Mouse (Mus musculus) c-Kit-positive CD71-positive TER-119-negative erythroid progenitor cells, embryonic 14.5 days (primary cell): ENCODE data around the gene Hoxd1.

ENCODE experiments used
- DNase-seq: peaks from one replicate; pipeline ENCODE4 v3.0.0-alpha.2; 2013; ENCODE audit warnings: low read depth

Gene Hoxd1

DNA sequence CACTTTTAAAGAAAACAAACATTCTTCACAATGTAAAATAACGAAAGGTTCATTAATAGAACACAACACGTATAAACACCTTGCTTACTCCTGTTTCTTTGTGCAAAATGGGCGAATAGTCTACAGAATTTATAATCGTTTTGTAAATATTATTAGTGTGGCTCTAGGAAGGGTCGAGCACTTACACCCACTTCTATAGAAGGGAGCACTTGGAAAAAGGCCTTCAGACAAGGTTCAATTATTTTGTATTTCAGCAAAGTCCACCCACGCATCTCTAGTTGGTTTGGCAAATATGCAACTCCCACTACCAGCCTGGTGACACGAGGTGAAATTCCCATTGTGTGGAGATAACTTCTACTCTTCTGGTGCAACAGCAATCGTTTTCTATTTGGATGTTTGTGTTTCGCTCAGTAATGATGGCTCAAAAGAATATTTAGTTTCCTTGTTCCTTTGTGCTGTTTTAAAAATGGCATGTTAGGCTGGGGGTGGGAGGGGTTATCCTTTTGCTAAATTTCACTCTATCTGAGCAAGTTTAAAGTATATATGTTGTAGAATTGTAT is 14.3 kb upstream of the Hoxd1 start:
- no peak for DNase-seq

DNA sequence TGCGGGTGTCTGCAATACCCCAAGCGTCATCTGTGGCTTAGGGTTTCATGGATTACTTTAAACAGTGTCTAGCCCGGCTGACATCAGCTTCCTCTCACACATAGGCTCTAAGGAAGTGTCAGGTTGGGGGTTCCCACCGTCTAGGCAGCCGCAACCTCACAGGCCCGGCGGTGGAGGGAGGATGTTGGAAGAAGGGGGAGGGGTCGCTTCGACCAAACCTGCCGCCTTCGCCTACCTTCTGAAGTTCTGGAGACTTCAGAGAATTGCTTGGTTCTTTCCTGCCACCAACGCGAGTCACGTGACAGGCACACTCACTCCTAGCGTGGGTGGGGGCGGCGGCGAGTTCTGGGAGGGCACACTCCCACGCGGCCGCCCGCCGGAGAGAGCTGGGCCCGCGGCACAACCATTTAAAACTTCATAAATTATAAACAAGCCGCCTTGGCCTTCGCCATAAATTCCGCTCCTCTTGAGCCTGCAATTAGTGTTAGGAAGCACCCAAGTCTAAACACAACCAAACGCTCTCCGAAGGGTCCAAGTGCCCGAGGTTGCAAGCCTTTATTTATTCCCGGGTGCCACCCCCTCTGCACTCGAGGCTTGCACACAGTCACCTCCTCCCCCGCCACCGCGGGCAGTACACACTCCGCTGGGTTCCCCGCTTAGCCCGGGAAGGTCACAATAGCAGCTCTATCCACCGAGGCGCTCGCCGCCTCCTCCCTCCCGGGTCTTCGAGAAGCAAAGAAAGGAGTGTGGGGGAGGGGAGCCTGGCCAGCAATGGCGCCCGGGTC is 13.3 kb upstream of the Hoxd1 start:
- no peak for DNase-seq

DNA sequence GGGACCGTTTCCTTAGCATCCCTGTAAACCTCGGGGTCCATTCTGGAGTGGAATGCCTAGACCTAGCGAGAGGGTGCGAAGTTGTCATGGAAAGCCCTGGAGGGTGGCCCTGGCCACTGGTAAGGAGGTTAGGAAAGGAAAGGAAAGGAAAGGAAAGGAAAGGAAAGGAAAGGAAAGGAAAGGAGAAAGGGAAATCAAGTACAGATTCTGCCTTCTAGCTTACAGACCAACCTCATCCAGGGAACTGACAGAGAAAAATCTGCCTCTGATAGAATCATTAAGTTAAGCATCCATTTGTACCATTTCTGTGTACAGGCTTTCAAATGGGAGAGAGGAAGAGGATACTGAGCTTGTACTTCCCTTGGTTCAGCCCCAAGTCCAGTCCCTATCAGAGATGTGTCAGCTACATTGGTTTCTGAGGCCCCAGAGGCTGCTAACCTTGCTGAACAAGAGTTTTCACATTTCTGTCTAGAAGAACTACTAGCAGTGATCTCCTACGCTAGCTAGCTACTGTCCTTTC is 12.0 kb upstream of the Hoxd1 start:
- no peak for DNase-seq

DNA sequence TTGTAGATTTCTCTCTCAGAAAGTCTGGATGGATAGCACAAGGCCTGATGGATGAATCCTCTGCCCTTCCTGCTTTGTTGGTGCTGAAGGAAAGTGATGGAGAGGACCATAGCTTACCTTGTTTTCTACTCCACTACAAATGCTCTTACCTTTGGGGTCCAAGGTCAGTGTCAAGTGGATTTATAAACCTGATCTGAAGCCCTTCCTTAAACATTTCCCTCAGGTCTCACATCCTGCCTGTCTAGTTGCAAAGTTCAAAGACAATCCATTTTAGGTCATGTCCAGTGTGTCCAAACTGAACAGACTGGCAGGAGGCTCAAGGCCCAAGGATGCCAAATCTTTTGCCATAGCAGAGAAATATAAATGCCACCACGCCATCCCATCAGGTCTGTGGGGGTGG is 10.9 kb upstream of the Hoxd1 start:
- no peak for DNase-seq

DNA sequence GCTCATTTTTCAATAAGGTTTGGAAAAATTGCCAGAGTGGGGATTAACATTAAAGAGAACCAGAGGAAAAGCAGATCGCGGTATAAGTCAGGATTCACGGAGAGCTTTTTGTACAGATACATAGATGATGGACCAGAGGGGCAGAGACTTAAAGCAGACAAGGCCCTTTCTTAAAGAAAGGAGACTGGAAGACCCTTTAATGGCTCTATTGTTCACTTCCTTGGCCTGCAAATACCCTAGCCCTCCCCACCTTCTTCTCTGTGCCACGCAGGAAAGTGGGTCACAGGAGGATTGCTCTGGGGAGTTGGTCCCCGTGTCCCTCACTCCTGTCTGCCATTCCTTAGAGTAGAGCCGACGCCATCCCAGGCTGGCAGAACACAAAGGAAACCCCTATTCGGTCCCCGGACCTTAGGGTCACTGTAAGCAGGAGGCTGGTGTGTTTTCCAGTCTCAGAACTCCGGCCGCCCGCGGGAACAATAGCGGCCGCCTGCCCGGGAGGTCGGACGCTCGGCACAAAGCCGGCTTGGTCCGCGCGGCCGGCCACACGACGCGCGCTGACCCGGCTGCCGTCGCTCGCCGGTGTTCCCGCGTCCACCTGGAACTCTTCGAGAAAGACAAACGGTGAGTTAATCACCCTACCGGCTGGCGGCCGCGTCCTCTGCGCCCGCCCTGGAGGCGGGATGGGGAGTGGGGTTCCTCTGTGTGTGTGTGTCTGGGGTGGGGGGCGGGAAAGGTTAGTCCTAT is 10.2 kb upstream of the Hoxd1 start:
- DNase-seq, result no peak

DNA sequence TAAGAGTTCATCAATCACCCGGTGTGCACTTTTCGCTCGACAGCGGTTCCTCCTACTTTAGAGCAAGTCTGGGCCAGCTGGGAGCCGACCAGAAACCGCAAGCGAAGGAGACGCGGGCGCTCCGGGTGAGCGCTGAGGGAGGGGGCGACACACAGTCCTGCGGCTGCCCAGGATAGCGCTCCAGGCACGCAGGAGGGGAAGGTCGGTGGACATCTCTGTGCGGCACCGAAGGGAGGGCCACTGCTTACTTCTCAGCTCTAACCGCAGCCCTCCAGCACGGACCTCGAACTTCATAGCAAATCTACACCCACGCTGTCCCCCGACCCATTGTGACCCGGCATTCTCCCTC is 9.6 kb upstream of the Hoxd1 start:
- no peak for DNase-seq

DNA sequence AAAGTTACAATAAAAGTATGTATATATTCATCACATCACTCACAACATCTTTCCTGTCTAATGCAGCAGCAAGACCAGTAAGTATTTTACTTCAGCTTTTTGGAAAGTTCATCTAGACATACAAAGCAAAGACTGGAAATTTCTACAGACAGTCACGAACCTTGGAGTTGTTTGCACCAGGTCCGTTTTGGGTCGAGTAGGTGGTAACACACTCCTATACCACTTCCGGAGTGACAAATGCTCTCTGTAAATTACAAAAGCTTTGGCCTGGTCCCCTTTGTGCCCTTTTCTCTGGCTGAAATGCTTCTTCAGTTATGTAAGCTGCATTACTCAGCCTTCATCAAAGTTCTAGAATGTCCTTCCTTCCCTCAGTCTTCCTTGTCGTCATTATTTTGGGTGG is 9.1 kb upstream of the Hoxd1 start:
- DNase-seq, result no peak

DNA sequence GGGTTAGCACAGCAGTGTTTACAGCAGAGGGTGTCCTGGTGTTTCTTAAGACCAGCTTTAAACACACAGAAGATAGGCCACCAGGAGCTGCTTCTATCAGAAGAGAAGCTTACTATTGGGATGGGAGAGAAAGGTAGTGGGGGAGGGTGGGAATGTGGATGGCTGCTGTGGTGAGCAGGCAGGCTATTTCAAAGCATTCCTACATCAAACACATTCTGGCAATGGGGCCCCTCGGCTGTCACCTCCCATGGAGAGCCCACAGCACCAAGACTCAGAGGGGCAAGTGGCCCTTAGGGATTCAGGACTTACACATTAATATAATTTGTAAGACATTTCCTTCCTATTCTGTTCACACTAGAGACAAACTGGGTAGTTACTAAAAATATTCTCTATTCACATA is 2.6 kb upstream of the Hoxd1 start:
- DNase-seq, result no peak

DNA sequence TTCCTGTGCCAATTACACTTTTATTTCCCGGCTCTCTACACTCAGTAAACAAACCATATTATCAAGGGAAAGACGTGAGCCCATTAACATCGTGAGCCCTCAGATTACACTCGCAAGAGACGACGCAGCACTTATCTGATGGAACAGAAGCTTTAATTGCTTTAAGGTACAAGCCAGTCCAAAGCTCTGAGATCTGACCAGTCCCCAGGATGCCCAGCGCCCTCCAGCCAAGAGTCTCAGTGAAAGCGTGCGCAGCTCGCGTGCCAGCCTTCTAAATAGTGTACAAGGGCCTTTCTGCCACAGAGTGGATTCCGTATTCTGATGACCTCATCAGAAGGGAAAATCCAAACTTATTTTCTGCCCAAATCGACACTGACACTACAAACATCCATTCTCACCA is 839 bp upstream of the Hoxd1 start:
- no peak for DNase-seq

DNA sequence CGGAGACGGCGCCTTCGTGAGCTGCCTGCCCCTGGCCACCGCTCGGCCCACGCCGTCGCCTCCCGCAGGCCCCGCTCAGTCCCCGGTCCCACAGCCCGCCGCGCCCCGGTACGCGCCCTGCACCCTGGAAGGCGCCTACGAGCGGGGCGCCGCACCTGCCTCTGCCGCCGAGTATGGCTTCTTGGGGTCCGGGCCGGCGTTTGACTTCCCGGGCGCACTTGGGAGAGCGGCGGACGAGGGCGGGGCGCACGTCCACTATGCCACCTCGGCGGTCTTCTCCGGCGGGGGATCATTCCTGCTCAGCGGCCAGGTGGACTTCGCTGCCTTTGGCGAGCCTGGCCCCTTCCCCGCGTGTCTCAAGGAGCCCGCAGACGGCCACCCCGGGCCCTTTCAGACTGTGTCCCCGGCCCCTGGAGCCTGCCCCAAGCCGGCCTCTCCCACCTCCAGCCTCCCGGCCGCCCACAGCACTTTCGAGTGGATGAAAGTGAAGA is 510 bp downstream of the Hoxd1 start:
- DNase-seq, result no peak

DNA sequence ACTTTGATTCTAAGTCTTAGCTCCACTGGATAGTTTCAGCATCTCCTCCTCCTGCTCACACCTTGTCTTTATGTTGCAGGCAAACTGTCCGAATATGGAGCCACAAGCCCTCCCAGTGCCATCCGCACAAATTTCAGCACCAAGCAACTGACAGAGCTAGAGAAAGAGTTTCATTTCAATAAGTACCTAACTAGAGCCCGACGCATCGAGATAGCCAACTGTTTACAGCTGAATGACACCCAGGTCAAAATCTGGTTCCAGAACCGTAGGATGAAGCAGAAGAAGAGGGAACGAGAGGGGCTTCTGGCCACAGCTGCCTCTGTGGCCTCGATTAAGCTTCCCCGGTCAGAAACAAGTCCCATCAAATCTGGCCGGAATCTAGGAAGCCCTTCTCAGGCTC is 1.2 kb downstream of the Hoxd1 start:
- no peak for DNase-seq

DNA sequence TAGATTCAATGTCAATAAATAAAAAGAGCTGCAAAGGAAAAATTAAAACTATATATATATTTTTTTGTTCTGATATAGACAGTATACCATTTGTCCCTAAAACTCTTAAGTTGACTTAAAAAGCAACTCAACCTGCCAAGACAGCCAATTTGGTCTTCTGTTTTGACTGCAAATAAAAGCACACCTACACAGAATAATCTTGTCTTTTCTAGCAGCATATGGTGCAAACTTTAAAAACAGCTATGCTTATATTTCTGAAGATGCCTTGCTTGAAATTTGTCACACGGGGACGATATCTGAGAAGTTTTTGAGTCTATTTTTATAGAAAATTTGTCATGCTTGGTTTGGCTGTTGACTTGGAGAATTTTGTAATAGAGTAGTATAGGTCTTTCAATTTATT is 11.6 kb downstream of the Hoxd1 start:
- no peak for DNase-seq

DNA sequence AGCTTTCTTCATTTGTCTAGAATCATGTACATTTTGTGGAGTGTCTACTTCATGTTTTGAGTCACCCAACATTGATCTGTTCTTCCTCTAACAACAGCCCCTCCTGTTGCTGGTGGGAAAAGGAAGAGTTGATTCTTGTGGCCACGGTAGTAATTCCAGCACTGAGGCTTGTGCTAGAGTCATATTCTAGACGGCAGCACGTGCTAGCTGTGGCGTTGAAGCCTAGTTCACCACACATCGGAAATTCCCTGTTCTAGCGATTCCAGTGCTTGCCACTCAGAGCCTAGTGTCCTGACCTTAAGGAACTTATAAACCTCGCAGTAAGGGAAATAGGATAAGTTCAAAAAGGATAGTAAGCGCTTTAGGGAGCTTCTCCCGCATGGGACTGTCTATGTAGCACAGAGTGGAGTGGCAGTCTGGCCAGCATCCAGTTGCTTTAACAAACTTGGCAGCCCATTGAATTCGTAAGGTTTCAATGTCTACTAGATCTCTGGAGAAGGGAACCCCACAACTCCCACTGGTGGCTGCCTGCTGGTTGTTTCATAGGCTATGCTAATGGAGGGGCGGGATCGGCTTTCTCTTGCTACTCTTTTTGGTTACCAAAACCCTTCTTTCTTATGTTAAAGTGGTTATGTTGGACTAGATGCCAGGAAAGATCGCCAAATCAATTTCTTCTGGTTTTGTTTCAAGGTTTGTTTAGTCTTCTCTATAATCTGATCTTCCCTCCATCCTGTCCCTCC is 14.9 kb downstream of the Hoxd1 start:
- DNase-seq, result no peak

DNA sequence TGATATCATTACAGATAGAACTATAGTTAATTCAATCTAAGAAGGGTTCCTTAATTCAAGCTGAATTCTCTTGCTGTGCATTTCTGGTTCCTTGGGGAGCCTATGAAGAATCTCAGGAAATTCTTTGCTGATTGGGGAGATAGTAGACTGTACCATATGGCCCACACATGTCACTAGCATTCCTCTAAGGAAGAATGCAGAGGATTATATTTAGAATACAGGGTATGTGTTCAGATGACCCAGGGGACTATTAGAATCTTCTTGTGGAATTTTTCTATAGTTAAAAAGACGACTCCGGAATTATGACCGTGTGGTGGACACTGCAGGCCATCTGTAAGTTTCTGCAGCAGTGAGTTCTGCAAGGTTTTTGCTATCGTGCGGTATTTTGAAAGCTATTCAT is 18.6 kb downstream of the Hoxd1 start:
- DNase-seq, result no peak

DNA sequence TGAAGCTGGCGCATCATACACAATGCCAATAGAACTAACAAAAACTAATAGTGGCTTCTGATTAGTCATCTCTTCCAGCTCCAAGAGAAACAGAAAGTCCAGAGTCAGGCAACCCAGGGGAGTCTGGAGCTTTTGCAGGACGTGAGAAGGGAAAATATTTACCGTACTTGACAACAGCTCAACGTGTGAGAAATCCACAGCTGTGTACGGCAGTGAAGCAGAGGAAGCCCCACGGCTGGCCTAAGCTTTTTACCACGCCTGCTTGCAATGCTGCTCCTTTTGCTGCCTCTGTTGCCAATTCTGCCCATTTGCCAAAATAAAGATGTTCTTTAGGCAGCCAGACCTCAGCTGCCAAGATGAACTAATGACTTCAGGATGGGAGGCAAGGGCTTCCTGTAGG is 32.8 kb downstream of the Hoxd1 start:
- no peak for DNase-seq

DNA sequence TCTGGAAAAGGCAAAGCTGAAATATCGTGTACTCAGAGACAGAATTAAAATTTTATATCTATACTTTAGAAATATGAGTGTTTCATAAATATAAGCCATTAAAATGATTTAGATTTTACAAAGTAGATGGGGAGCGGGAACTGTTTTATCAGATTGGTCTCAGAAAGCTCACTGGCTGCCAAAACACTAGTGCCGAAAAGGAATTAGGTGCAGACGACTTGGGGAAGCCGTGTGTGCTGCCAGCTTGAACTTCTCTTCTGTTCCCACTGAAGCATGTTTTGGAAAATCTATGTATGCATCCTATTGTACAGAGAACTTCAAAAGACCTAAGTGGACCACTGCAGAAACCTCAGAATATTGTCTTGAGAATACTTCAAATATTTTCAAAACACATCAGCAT is 45.7 kb downstream of the Hoxd1 start:
- no peak for DNase-seq
